Mouse (Mus musculus) E14TG2a.4 (cell line): ENCODE measurements around the gene Spg21.

Source experiments
- CTCF ChIP-seq: conservative IDR thresholded peaks from 2 replicates; pipeline ENCODE4 v1.5.1; 2014; ENCODE audit warnings: low read length
- NANOG ChIP-seq: IDR thresholded peaks from 2 replicates; pipeline ENCODE4 v1.6.1; 2014; ENCODE audit warnings: borderline replicate concordance, low read length, mixed read lengths
- POU5F1 ChIP-seq: IDR thresholded peaks from 2 replicates; pipeline ENCODE4 v1.6.1; 2014; ENCODE audit warnings: low read length, borderline replicate concordance

DNA sequence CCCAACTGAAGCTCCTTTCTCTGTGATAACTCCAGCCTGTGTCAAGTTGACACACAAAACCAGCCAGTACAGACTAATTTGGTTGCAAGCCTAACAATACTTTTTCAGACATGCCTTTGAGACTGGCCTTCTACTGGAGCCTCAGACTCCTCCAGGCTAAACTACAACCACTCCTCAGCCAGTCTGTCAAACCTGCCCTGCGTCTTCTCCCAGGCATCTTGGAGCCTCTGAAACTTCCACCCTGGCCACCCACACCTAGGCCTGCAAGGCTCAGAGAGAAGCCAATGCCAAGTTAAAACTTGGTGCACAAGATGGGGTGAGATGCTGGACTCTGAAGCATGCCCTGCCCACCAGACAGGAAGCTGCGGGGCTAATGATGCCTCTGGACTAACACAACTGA is 31.6 kb downstream of the Spg21 start:
- TF ChIP-seq CTCF (no peak), POU5F1 (no peak), NANOG (no peak)
